Mouse (Mus musculus) neural tube, embryonic 12.5 days (tissue): ENCODE data around the gene Prkx. TPM values are rescaled to one million over a fixed set of nuclear protein-coding genes. Genes with fewer than 3 reads are reported as not detected.

Experiments
- ATAC-seq: fragments of 200-750 bp; cut with Nextera tagmentation; 2 replicates; pipeline ENCODE4 v1.8.0; 2017; ENCODE audit warnings: low read depth, mild to moderate bottlenecking, moderate TSS enrichment, moderate library complexity; ENCODE audit not compliant: low FRiP score
- H3K27ac ChIP-seq: fragments of 300-500 bp; sonication (generic); 2 replicates; pipeline ENCODE4 v1.5.1; 2016
- H3K27me3 ChIP-seq: fragments of 300-500 bp; sonication (generic); replicated peaks from 2 replicates; pipeline ENCODE4 v1.6.1; 2016; ENCODE audit warnings: mild to moderate bottlenecking
- H3K36me3 ChIP-seq: fragments of 300-500 bp; sonication (generic); 2 replicates; pipeline ENCODE4 v1.6.1; 2016; ENCODE audit warnings: mild to moderate bottlenecking
- H3K4me1 ChIP-seq: fragments of 300-500 bp; sonication (generic); 2 replicates; pipeline ENCODE4 v1.6.1; 2016
- H3K4me2 ChIP-seq: fragments of 300-500 bp; sonication (generic); replicated peaks from 2 replicates; pipeline ENCODE4 v1.6.1; 2016; ENCODE audit warnings: mild to moderate bottlenecking
- H3K4me3 ChIP-seq: fragments of 300-500 bp; sonication (generic); 2 replicates; pipeline ENCODE4 v1.5.1; 2016
- H3K9ac ChIP-seq: fragments of 300-500 bp; sonication (generic); 2 replicates; pipeline ENCODE4 v1.6.1; 2016; ENCODE audit warnings: mild to moderate bottlenecking
- H3K9me3 ChIP-seq: fragments of 300-500 bp; sonication (generic); 2 replicates; pipeline ENCODE4 v1.6.1; 2016; ENCODE audit warnings: mild to moderate bottlenecking
- WGBS: fragments of 180-500 bp; shearing (Covaris S2); methylation state at CpG from one replicate; pipeline ENCODE4 v1.1.7; 2016; 5-methylcytosine and 5-hydroxymethylcytosine counted together
- polyA plus RNA-seq: library from polyadenylated mRNA; unstranded; fragments of >200 nt; fragmentation: Nextera tagmentation; extraction: Ambion mirVana; gene quantifications from 2 replicates; pipeline ENCODE4 v1.2.1, GENCODE M21; 2016

The Prkx gene
- polyA plus RNA-seq, result 25.8 and 31.0 TPM in 2 replicates

DNA sequence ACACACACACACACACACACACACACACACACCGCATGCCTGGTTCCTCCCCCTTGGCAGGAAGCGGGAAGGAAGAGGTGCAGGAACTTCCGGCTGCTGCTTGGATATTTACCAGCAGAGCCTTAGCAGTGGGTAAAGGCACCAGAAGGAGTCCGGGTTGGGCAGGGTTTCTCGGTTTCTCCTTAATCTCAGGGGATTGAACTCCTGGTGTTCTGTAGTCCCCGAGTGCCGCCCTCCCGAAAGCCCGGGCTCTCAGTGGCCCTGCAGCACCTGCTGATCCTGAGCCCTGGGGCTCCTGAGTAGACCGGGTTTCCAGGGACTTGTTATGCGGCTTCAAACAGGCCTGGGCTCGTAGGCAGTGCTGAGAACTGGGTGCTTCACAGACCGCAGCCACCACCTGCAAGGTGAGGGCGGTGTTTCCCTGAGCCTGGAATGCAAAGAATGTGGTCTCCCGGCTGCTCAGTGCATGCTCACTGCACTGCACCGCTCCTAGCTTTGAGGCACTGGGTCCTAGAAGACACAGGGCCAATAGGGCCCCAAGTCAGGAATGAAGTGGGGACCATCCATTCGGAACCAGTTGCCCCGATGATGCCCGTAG lies at the start of gene Prkx:
Prkx (minus strand) TSS at position 41 of the 598 bp plus-strand sequence.
- ATAC-seq, result peak; percentile 80
- H3K4me1 ChIP-seq, result peaks cover 6% of the 10 kb centered on the region; the same call in 1 of the 2 replicates
- peak within 1 kb of the TSS; percentile 57 for H3K9ac ChIP-seq
- 29% methylated on average over 19 of the region's 19 CpGs for WGBS
- peak within 1 kb of the TSS; percentile 61 for H3K4me2 ChIP-seq
- H3K36me3 ChIP-seq, result no peaks in the 10 kb centered on the region
- H3K27ac ChIP-seq, result no peak within 1 kb of the TSS
- no peaks in the 10 kb centered on the region for H3K27me3 ChIP-seq
- peak within 1 kb of the TSS; percentile 54 for H3K4me3 ChIP-seq
- no peaks in the 10 kb centered on the region for H3K9me3 ChIP-seq

DNA sequence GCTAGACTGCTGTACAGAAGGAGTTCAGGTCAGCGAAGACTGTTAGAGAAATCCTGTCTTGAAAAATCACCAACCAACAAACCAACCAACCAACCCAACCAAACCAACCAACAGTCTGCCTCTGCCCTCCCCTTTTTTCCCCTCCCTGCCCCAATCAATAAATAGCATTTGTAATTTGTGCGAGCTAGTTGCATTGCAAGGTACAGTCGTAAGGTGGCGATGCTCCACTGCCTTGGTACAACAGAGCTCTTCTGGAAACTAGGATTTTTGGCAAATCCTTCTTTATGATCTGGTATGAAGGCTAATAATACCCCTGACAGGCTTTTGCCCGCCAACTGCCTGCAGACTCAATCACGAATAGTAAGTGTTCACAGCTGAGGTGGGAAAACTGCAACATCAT lies 16.0 kb upstream of the Prkx start:
- WGBS, result 62% methylated on average over 6 of the region's 6 CpGs
- Histone ChIP-seq H3K27ac (no peak overlapping the region), H3K9ac (no peak overlapping the region), H3K4me3 (no peak overlapping the region), H3K27me3 (no peaks in the 10 kb centered on the region), H3K4me1 (no peaks in the 10 kb centered on the region), H3K9me3 (no peaks in the 10 kb centered on the region), H3K36me3 (no peaks in the 10 kb centered on the region), H3K4me2 (no peak overlapping the region)
- no peak for ATAC-seq

DNA sequence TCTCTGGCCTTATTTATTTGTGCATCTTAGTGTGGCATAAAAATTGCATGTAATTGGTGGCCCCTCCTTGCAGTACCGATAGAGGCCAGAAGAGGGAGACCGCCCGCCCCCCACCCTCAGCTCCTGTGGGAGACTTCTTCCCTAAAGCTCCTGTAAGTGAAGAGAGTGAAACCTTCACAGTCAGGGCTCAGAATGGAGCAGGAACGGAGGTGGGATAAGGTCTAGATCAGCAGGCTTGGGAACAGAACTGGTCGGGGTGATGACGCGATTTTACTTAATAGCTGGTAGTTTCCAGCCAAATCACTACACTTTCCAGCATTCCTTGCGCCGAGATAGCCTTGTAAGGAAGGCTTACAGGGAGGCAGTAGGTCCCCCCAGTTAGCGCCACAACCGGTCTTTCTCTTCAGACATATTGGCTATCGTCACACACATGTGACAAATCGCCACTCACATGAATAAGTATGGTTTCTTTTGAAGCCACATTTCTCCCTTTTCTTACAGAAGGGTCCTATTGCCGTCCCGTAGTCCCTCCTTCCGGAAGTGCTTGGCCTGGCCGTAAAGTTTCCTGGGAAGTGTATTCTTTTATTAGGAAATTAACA lies 14.6 kb upstream of the Prkx start:
- Histone ChIP-seq H3K4me3 (peak overlapping the region; percentile 29), H3K4me1 (no peaks in the 10 kb centered on the region), H3K36me3 (no peaks in the 10 kb centered on the region), H3K27me3 (no peaks in the 10 kb centered on the region), H3K9ac (0 out of 2 replicates have a peak overlapping the region, but pooled peaks have one; percentile 3), H3K4me2 (peak overlapping the region; percentile 47), H3K27ac (no peak overlapping the region), H3K9me3 (no peaks in the 10 kb centered on the region)
- 21% methylated on average over 17 of the region's 17 CpGs for whole genome bisulfite sequencing
- ATAC-seq, result peak; percentile 88

DNA sequence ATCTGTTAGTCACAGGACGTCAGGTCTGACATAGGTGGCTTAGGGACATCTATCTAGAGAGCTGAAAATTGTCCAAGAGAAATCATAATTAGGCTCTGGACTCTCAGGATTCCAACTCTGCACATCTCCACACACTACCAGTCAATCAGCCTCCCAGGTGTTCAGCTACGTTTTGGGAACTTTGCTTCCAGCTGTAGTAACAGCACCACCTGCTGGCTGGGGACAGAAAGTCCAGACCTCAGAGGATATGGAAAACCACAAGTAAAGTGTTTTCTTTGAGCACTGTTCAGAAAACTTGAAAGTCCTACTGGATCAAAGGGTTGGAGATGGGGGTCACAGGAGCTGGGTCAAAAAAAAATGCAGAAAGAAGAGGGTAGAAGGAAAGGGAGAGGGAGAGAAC lies 12.5 kb upstream of the Prkx start:
- Histone ChIP-seq H3K4me1 (no peaks in the 10 kb centered on the region), H3K4me3 (no peak overlapping the region), H3K9ac (no peak overlapping the region), H3K36me3 (no peaks in the 10 kb centered on the region), H3K27ac (no peak overlapping the region), H3K9me3 (no peaks in the 10 kb centered on the region), H3K4me2 (no peak overlapping the region), H3K27me3 (no peaks in the 10 kb centered on the region)
- no peak for ATAC-seq
- WGBS, result 25% methylated on average over 2 of the region's 2 CpGs

DNA sequence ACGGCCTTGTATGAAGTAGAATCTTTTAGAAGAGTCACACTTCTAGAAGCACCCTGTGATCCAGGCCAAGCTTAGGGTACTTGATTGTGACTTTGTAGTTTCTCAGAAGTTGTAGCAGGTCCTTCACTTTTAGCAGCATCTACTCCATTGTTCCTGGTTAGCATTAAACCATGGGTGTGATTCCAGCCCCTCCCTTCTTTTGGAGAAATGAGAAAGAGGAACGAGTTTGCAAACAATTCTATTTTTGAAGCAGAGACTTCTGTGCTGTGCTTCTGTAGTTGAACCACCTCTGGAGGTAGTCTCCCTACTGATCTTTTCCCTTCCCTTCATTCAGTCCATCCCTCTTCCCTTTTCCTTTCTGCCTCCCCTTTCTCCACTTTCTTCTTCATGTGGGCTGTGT lies 6.2 kb upstream of the Prkx start:
- WGBS, result 74% methylated on average over 2 of the region's 2 CpGs

DNA sequence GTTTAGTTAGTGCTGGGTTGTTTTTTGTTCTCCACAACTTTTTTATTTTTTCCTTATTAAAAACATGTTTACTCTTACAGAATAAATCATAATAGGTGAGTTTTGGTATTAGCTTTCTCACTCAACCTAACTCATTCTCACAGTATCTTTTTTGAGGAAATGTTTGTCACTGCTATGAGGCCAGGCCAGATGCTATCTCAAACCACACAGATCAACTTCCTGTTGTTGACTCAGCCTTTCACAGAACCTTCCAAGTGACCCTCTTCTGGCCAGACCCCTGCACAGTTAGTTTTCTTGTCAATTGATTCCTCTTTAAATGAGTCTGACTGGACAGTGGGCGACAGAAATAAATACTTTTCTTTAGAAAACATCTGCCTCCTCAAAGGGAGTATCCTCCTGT lies 5.5 kb upstream of the Prkx start:
- Histone ChIP-seq H3K4me3 (no peak overlapping the region), H3K36me3 (no peaks in the 10 kb centered on the region), H3K4me2 (no peak overlapping the region), H3K9me3 (no peaks in the 10 kb centered on the region), H3K27me3 (no peaks in the 10 kb centered on the region), H3K4me1 (no peaks in the 10 kb centered on the region), H3K9ac (no peak overlapping the region), H3K27ac (no peak overlapping the region)
- 76% methylated on average over 1 of the region's 1 CpGs for WGBS
- no peak for ATAC-seq

More for the DNA sequence above, 6.2 kb upstream of the Prkx start:
- Histone ChIP-seq H3K9me3 (no peaks in the 10 kb centered on the region), H3K36me3 (no peaks in the 10 kb centered on the region), H3K4me2 (no peak overlapping the region), H3K27ac (no peak overlapping the region), H3K9ac (no peak overlapping the region), H3K27me3 (no peaks in the 10 kb centered on the region), H3K4me3 (no peak overlapping the region), H3K4me1 (no peaks in the 10 kb centered on the region)
- ATAC-seq, result no peak

DNA sequence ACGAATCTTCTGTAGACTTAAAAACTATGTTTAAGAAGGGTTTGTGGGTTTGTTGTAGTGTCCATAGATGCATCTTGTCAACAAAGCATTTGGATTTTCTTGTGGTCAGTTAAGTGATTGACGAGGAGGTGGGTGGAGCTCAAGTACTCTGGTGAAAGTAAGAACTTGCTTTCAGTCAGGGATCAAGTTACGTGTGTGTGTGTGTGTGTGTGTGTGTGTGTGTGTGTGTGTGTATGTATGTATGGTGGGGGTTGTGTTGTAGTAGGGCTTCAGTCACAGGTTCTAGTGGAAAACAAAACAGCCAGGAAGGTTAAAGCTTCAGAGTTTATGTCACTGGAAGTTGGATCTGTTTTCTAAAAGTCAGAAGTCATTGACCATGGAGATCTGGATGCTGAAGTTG lies 3.5 kb upstream of the Prkx start:
- no peak overlapping the region for H3K4me3 ChIP-seq
- ATAC-seq, result no peak
- no peaks in the 10 kb centered on the region for H3K27me3 ChIP-seq
- 91% methylated on average over 3 of the region's 3 CpGs for WGBS
- H3K36me3 ChIP-seq, result no peaks in the 10 kb centered on the region
- H3K9me3 ChIP-seq, result no peaks in the 10 kb centered on the region
- H3K4me2 ChIP-seq, result no peak overlapping the region
- no peak overlapping the region for H3K9ac ChIP-seq
- H3K27ac ChIP-seq, result no peak overlapping the region
- peaks cover 2% of the 10 kb centered on the region; the same call in 1 of the 2 replicates for H3K4me1 ChIP-seq

DNA sequence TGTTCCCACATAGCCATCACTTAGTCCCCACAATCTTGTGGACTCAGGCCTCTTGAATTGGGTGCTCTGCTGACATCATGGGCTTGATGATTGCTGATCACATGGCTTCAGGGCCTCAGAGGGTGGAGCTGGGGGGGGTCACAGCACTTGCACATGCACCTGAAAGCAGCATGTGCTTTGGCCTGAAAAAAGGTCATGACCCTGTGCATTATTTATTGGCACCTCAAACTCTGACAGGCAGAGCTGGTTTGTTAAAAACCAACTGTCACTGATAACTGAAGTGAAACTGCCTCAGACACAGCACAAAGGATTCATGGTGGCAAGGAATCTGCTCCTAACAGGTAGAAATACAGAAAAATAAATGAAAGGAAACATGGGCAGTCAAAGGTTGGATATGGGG lies 1.7 kb upstream of the Prkx start:
- Histone ChIP-seq H3K27ac (no peak overlapping the region), H3K36me3 (no peaks in the 10 kb centered on the region), H3K9me3 (no peaks in the 10 kb centered on the region), H3K27me3 (no peaks in the 10 kb centered on the region), H3K9ac (no peak overlapping the region), H3K4me1 (peaks cover 6% of the 10 kb centered on the region; the same call in 1 of the 2 replicates), H3K4me2 (no peak overlapping the region), H3K4me3 (no peak overlapping the region)
- no peak for ATAC-seq

DNA sequence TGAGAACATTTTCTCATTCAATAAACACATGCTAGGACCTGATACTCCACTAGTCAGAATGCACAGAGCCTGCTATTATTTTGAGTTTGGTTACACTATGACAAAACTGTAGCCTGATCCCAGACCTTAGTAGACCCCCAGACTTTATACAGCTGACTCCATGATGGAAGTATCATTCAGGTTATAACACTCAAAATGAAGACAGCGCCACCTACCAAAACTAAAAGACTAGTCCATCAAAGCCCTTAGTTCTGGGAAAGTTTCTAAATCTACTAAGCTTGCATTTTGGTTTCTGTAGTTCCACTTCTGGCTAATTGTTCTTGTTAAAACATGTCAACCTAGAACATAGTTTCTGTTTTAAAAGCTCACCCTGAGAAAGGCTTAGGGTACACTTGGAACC lies 838 bp upstream of the Prkx start:
- H3K9ac ChIP-seq, result no peak overlapping the region
- H3K4me1 ChIP-seq, result peaks cover 6% of the 10 kb centered on the region; the same call in 1 of the 2 replicates
- 76% methylated on average over 1 of the region's 1 CpGs for WGBS
- H3K4me3 ChIP-seq, result no peak overlapping the region
- H3K27me3 ChIP-seq, result no peaks in the 10 kb centered on the region
- H3K27ac ChIP-seq, result no peak overlapping the region
- H3K36me3 ChIP-seq, result no peaks in the 10 kb centered on the region
- no peaks in the 10 kb centered on the region for H3K9me3 ChIP-seq
- peak overlapping the region; percentile 61; the same call in 1 of the 2 replicates for H3K4me2 ChIP-seq
- ATAC-seq, result no peak

DNA sequence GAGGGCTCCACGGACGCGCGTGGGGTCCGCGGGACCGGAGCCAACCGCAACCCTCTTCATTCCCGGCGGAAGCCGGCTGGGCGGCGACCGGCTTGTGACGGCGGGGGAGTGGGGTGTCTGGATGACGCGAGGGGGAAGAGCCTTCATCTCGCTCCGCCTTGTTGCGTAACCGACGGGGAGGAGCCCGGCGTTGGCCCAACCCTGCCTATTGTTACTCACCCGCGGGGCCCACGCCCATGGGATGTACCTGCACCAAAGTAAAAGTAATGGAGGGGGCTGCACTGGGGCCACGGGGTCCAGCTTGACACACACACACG lies 262 bp downstream of the Prkx start:
- no peak overlapping the region for H3K27ac ChIP-seq
- no peaks in the 10 kb centered on the region for H3K36me3 ChIP-seq
- peak; percentile 97 for ATAC-seq
- H3K27me3 ChIP-seq, result no peaks in the 10 kb centered on the region
- peaks cover 6% of the 10 kb centered on the region; the same call in 1 of the 2 replicates for H3K4me1 ChIP-seq
- H3K4me2 ChIP-seq, result peak overlapping the region; percentile 61
- no peaks in the 10 kb centered on the region for H3K9me3 ChIP-seq
- H3K9ac ChIP-seq, result peak overlapping the region; percentile 57
- WGBS, result 21% methylated on average over 30 of the region's 30 CpGs
- H3K4me3 ChIP-seq, result peak overlapping the region; percentile 54

DNA sequence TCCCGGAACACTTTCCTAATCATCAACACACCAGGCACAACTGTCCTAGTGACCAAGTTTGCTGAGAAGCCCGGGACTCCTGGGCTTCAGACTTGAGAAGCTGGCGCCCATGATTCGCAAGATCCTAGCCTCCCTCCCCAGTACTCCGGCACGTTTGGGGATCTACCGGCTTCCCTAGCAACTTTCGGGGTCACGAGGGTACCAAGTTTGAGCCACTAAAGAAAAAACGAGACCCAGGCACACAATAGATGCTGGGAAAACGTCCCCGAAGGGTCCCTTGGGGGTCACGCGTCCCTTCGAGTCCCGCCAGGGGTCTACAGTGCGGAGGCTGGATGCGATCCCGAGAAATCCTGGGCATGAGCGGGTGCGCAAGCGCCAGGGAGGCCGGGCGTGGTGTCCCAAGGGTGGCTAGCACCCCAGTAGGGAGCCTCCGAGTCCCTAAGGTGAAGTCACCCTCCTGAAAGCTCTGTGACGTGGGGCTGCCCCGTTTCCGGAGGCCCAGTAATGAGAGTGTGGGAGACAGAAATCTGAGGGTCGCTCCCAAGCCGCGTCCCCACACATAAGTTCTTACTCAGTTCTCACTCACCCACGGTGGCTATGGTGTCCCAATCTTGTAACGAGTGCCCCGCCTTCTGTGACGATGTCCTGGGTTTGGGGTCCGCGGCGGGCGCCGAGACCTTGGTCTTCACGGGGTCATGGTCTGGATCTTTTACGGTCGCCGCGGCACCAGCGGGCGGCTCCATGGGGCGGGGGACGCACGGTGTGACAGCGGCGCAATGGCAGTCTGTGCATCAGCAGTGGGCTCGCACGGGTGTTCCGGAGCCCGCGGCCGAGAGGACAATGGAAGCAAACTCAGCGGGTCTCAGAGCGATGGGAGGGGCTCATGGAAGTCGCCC lies 868 bp downstream of the Prkx start:
- H3K9me3 ChIP-seq, result no peaks in the 10 kb centered on the region
- no peaks in the 10 kb centered on the region for H3K36me3 ChIP-seq
- H3K27me3 ChIP-seq, result no peaks in the 10 kb centered on the region
- peak; percentile 75 for ATAC-seq
- 25% methylated on average over 61 of the region's 61 CpGs for WGBS
- peak overlapping the region; percentile 61 for H3K4me2 ChIP-seq
- H3K4me1 ChIP-seq, result peaks cover 6% of the 10 kb centered on the region; the same call in 1 of the 2 replicates
- H3K27ac ChIP-seq, result no peak overlapping the region
- H3K4me3 ChIP-seq, result peak overlapping the region; percentile 54
- peak overlapping the region; percentile 57 for H3K9ac ChIP-seq

DNA sequence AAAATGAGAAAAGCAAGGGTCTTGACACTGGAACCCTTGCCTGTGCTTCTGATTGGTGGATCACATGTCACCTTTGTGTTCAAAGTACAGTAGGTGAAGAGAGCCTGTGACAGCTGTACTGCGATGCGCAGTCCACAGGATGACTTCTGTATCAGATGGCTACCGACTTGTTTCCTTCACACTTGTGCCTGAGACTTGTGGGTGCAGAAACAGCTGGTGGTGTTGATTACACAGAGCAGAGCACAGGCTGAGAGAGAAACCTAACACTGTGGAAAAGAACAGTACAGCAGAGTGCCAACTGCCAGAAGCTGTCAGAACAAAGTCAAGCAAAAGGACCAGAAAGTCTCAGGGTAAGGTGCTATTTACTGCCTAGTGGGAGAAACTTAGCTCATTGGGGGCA lies 7.4 kb downstream of the Prkx start:
- WGBS, result 92% methylated on average over 3 of the region's 3 CpGs
- H3K4me1 ChIP-seq, result no peaks in the 10 kb centered on the region
- H3K9ac ChIP-seq, result no peak overlapping the region
- no peak overlapping the region for H3K4me2 ChIP-seq
- H3K9me3 ChIP-seq, result no peaks in the 10 kb centered on the region
- H3K27ac ChIP-seq, result no peak overlapping the region
- H3K27me3 ChIP-seq, result no peaks in the 10 kb centered on the region
- H3K4me3 ChIP-seq, result no peak overlapping the region
- peaks cover 5% of the 10 kb centered on the region; the same call in 1 of the 2 replicates for H3K36me3 ChIP-seq
- ATAC-seq, result no peak
